Mouse (Mus musculus) thymus, adult 18-20 months (tissue): ENCODE measurements around the gene Taf6l.

Experiments
- DNase-seq, 2 experiments: peaks; one replicate each; pipeline ENCODE4 v3.0.0; 2022; ENCODE audit warnings: mixed read lengths in 2 of 2

The Taf6l gene

GRCm38 (mm10) chr19:8786008-8786781 lies at the start of gene Taf6l:
TSS of gene Taf6l (minus strand) at chr19:8786417.
- peak; percentile 90 to 94 for DNase-seq

- DNase-seq = no peak
These were observed 46.8 kb upstream of the Taf6l start for GRCm38 (mm10) chr19:8832971-8833370.

DNA sequence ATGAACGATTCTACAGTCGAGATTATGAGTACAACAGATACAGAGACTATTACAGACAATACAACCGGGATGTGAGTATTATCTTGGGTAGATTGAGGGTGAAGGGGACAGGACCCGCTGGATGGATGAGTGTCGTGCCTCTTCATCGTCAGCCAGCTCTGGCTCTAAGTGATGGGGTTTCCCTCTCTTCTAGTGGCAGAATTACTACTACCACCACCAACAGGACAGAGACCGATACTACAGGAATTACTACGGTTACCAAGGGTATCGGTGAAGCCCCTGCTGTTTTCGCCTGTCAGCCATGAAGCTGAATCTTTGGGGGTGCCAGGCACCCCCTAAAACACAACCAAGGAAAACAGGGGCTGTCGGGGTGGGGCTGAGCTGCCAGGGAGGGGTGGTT lies 45.0 kb upstream of the Taf6l start:
- no peak for DNase-seq

DNA sequence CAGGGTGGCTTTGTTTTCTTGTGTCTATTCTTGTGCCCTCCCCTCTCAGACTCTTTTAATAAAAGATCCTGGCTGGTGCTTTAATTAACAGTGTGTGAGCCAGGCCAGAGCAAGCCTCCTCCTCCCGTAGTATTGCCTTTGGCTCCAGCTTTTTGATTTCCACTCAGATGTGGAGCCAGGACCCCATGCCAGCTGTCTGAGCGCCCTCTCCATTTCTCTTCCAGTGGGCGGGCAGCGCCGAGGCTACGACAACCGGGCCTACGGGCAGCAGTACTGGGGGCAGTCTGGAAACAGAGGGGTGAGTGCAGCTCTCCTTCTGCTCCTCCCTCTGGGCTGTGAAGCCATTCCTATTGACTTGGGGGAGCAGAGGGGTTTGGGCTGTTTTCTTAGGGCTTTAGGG lies 44.4 kb upstream of the Taf6l start:
- no peak for DNase-seq

DNA sequence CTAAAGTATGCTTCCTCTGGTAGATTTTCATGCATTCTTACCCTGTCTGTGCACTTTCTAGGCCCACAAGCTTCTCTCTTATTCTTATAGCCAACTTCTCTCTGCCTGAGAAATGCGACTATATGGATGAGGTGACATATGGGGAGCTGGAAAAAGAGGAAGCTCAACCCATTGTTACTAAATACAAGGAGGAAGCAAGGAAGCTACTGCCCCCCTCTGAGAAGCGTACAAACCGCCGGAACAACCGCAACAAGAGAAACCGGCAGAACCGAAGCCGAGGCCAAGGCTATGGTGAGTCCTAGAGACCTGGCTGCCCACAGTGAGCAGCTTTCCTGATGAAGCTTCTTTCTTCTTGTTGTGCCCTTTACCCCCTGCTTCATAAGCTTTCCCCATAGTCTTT lies 43.4 kb upstream of the Taf6l start, which contains the start of gene AC129217.1:
Gene AC129217.1, plus strand, starts transcription at position 114 of the 400 bp plus-strand sequence.
- DNase-seq = no peak

GRCm38 (mm10) chr19:8822696-8823095 lies 36.5 kb upstream of the Taf6l start:
- DNase-seq = no peak

GRCm38 (mm10) chr19:8821146-8821545 lies 34.9 kb upstream of the Taf6l start:
- DNase-seq = no peak

DNA sequence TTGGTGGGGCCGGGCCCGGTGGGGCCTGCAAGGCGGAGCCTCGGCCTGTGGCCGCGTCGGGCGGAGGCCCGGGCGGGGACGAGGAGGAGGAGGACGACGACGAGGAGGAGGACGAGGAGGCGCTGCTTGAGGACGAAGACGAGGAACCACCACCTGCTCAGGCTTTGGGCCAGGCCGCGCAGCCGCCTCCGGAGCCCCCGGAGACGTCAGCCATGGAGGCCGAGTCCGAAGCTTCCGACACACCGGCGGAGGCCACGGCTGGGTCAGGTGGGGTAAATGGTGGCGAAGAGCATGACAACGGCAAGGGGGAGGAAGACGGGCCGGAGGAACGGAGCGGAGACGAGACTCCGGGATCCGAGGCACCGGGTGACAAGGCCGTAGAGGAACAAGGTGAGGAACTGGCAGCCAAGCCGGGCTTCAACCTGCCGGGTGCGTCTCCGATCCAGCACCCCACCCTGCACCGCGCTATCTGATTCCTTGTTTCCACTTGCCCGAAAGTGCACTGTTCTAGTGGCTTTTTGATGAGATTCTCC lies 34.3 kb upstream of the Taf6l start:
- peak in 1 of 2 experiments; percentile 57 for DNase-seq

- peak; percentile 99 for DNase-seq
These were observed 33.6 kb upstream of the Taf6l start, which contains the start of gene Hnrnpul2 for GRCm38 (mm10) chr19:8819596-8820423. TSS of gene Hnrnpul2 (plus strand) at chr19:8820010.

DNA sequence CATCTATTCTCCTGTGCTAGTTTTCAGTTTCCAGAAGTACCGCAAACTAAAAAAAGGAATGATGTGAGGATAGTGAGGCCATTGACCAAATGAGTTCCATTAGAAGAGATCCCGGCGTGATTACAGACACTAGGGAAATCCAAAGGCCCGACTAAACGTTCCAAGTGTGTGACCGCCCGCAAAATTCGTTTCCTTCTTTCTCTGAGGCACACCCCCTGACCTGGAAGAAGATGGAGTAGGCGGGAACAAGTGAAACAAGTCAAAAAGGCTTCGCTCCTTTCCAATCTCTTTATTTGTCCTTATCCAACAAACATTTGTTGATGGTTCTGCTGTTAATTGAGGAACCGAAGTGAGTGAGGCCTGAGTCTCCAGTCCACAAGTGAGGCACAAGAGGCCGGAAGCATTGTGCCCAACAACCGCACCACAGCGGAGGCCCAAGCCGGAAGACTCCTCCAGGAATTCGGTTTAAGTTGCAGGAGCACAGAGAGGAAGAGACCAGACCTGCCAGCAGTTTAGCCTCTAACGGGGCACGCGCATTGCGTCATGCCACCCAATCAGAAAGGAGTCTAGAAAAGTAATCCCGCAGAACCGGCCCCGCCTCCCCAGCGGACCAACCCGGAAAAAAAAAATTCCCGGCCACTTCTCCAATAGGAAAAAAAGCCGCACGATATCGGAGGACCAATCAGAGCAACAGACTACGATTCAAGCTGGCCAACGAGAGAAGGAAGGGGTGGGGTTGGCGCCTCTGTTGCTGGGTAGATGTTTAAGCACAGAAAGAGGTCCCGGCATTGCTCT lies 32.8 kb upstream of the Taf6l start, which contains the start of gene Ttc9c:
Gene Ttc9c, minus strand, starts transcription at position 533 of the 795 bp plus-strand sequence.
- DNase-seq = peak; percentile 89 to 95

DNA sequence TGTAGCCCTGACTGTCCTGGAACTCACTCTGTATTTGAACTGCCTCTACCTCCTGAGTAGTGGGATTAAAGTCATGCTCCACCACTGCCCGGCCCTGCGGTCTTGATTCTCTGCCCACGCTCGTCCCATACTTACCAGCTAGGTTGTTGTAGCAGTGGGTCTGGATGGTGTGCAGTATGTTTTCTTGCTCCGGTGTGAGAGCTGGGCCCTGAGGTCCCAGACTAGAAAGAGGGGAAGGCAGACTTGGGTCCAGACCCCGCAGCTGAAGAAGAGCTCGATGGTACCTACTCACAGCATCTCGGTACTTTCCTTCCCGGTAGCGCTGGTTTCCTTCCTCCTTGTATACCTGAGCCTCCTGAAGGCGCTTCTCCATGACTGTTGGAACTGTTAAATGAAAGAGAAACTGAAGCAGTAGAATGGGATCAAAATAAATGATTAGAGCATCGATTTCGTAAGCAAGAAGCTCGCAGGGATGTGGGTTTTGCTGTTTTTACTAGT lies 32.1 kb upstream of the Taf6l start:
- DNase-seq = no peak

DNA sequence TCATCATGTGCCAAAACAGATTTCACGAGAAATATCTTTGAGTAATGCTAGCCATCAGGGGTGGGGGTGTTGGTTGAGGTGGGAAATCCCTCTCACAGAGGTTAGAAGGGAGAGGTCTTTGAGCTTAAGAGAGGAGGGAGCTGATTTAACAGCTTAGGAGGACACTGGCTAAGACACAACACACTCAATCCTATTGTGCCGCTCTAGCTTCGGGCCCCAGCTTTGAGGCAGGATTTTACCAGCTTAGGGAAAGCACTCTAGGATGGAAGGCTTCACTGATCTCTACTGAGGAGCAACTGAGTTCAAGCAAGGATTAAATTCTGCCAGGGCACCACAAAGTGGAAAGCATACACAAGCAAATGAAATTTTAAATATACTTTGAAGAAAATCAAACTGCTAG lies 30.8 kb upstream of the Taf6l start:
- DNase-seq = no peak

DNA sequence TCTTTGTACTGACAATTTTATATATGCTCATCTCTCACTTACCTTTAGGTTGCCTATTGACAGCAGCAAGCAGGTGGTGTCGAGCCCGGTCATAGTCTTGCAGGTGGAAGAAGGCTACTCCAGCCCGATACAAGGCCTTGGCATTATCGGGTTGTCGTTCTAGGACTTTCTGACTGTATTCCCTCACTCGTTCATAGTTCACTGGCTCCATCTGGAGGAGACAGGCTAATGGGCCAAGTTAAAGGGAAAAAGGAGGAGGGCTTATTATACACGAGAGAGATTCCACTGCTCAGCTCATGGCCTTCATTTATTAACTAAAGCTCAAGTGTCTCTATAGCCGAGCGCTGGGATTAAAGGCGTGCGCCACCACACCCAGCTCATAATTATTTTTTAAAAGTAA lies 29.6 kb upstream of the Taf6l start:
- DNase-seq = no peak

DNA sequence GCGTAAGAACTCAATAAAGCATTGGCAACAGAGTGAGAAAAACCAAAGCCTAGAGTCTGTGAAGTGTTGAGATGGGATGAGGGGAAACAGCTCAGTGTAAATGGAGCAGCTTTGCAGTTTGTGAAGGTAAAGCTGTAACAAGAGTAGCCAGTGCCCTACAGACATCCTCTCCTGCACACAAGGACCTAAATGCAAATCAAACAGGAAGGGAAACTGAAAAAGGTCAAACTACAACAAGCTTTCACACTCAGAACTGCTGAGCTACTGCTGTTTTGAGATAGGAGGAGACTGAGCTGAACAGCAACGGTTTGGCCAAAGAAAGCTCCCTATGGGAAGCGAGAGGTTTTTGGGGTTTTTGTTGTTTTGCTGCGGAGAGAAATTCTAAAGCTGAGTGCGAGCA lies 20.6 kb upstream of the Taf6l start:
- no peak for DNase-seq

DNA sequence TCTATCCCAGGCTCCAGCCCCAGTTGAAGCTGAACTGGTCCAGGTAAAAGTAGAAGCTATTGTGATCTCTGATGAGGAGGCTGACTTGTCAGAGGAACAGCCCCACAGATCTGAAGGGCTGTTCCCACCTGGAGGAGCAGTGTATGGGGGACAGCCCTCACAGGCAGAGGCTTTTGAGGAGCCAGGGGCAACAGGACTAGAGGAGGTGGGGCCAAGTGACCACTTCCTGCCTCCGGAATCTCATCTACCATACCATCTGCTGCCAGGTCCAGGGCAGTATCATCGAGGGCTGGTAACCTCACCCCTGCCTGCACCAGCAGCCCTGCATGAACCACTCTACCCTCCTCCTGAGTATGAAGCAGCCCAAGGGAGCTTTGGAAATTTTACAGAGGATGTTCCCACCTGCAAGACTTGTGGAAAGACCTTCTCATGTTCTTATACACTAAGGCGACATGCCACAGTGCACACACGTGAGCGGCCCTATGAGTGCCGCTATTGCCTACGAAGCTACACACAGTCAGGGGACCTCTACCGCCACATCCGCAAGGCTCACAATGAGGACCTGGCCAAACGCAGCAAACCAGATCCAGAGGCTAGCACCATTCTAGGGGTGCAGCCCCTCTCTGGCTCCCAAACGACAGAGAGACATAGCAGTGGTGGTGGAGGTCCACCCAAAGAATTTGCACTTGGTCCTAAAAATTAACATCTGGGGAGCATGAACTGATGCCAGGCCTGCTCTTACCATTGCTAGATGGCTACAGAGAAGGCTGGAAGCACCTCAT lies 17.9 kb upstream of the Taf6l start:
- DNase-seq = no peak

DNA sequence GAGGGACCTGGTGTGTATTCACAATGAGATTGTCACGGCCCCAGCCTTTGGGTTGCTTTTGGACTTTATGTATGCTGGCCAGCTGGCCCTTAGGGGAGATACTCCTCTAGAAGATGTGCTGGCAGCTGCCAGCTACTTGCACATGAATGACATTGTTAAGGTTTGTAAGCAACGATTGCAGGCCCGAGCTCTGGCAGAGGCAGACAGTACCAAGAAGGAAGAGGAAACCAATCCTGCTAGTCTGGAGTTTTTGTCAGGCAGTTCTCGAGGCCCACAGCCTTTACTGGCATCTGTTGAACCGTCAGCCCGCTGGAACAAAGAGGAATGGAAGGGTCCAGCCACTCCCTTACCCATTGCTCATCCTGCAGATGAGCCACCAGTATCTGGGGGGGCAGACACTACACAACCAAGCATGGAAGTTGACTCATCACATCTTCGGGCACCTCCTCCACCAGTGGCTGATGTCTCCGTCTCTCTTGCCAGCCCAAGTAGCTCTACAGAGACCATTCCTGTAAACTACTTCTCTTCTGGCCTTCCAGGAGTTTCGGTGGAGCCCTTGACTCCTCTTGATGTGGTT lies 17.1 kb upstream of the Taf6l start:
- DNase-seq = no peak

DNA sequence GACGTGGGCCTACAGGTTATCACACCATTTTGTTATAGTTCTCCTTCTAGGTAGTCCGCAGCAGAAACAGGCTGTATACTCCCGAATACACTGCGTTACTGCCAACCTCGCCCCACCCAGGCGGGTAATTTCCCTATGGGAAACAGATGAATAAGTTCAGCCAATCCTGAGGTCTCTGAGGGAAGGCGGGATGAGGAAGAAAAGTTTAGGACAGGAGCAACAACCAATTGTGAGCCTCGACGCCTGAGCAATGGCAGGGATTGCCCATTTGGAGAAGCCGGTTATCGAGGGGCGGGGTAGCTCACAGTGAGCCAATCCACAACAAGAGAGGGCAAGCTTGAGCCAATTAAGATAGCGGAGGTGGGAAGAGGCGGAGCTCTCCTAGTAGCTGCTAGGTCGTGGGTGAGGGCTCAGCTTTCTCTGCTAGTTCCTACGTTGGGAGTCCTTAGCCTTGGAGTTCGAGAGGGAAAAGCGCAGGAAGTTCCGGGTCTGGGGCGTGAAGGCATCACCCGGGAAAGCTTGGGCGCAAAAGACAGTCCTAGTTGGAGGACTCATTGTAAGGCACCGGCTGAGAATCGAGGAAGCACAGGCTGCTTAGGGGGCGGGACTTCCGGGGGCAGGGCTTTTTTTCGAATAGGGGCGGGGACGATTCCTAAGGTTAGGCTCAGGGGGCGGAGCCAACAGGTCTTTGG lies 16.1 kb upstream of the Taf6l start, which contains the start of gene Zbtb3:
Gene Zbtb3, plus strand, starts transcription at position 426 of the 692 bp plus-strand sequence.
- DNase-seq = peak; percentile 91 to 96

DNA sequence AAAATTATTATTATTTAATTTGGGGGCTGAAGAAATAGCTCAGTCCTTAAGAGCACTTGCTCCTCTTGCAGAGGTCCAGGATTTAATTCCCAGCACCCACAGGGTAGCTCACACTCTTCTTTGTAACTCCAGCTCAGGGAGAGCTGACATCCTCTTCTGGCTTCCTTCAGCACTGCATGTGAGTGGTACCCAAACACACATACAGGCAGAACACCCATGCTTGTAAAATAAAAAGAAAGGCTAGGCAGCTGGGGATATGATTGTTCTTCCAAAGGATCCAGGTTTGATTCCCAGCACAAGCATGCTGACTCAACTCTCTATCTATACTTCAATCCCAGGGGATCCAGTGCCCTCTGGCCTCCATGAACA lies 12.7 kb upstream of the Taf6l start:
- no peak for DNase-seq

DNA sequence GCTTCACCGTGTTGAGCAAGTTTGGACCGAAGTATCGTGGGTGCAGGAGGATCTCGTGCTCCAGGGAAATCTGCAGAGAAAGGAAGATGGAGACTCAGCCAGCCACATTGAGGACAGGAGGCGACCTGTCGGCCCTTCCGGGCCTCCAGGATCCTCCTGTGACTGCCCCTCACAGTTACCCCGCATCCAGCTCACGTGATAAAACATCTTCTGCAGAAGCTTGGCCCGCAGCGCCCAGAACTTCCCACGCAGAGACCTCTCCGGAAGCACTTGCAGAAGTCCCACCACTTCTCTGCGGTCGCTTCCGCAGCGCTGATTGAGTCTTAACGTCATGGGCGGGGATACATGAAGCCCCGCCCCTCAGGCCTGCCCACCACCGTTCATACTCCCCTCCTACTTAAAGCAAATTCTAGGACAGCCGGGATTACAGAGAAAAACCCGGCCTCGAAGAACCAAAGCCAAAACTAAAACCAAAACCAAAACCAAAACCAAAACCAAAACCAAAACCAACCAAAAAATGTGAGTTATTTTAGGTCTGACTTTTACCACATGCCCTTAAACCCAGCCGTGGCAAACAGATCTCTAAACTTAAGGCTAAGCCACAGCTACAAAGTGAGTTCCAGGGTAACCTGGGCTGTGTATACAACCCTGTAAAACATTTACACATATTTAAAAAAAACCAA lies 12.2 kb upstream of the Taf6l start, which contains the start of gene Polr2g:
Gene Polr2g, minus strand, starts transcription at position 314 of the 683 bp plus-strand sequence.
- peak; percentile 82 to 88 for DNase-seq

GRCm38 (mm10) chr19:8790171-8790570 lies 4.0 kb upstream of the Taf6l start:
- no peak for DNase-seq
